Mouse (Mus musculus) midbrain, embryonic 16.5 days (tissue): ENCODE measurements around the gene Epb41l2. TPM values are rescaled to one million over a fixed set of nuclear protein-coding genes. Genes with fewer than 3 reads are reported as not detected.

ENCODE experiments used
- ATAC-seq: fragments of 200-750 bp; cut with Nextera tagmentation; 2 replicates; pipeline ENCODE4 v1.8.0; 2017; ENCODE audit warnings: moderate TSS enrichment
- H3K27ac ChIP-seq: fragments of 300-500 bp; sonication (generic); 2 replicates; pipeline ENCODE4 v1.5.1; 2014; ENCODE audit warnings: mild to moderate bottlenecking, low read length, mixed read lengths
- H3K27me3 ChIP-seq: fragments of 300-500 bp; sonication (generic); 2 replicates; pipeline ENCODE4 v1.6.1; 2014; ENCODE audit warnings: low read depth, low read length, mixed read lengths; ENCODE audit not compliant: control insufficient read depth, insufficient read depth
- H3K36me3 ChIP-seq: fragments of 300-500 bp; sonication (generic); 2 replicates; pipeline ENCODE4 v1.6.1; 2014; ENCODE audit warnings: mild to moderate bottlenecking, low read length, moderate library complexity, mixed read lengths; ENCODE audit not compliant: control insufficient read depth, insufficient read depth
- H3K4me1 ChIP-seq: fragments of 300-500 bp; sonication (generic); 2 replicates; pipeline ENCODE4 v1.6.1; 2014; ENCODE audit warnings: mild to moderate bottlenecking, low read length, mixed read lengths; ENCODE audit not compliant: control insufficient read depth, insufficient read depth
- H3K4me2 ChIP-seq: fragments of 300-500 bp; sonication (generic); 2 replicates; pipeline ENCODE4 v1.6.1; 2014; ENCODE audit warnings: mild to moderate bottlenecking, low read length, mixed read lengths
- H3K4me3 ChIP-seq: fragments of 300-500 bp; sonication (generic); 2 replicates; pipeline ENCODE4 v1.5.1; 2014; ENCODE audit warnings: low read depth, mild to moderate bottlenecking, low read length, moderate library complexity, mixed read lengths
- H3K9ac ChIP-seq: fragments of 300-500 bp; sonication (generic); 2 replicates; pipeline ENCODE4 v1.6.1; 2014; ENCODE audit warnings: low read depth, low read length, mixed read lengths
- H3K9me3 ChIP-seq: fragments of 300-500 bp; sonication (generic); replicated peaks from 2 replicates; pipeline ENCODE4 v1.6.1; 2014; ENCODE audit warnings: mild to moderate bottlenecking, low read length, mixed read lengths; ENCODE audit not compliant: control insufficient read depth, poor library complexity, severe bottlenecking
- WGBS: fragments of 180-500 bp; shearing (Covaris S2); extraction: QIAGEN DNeasy Blood & Tissue Kit; methylation state at CpG from one replicate; pipeline ENCODE4 v1.1.7; 2014; 5-methylcytosine and 5-hydroxymethylcytosine counted together
- polyA plus RNA-seq: library from polyadenylated mRNA; unstranded; fragments of >200 nt; fragmentation: Nextera tagmentation; extraction: Ambion mirVana; gene quantifications from 2 replicates; pipeline ENCODE4 v1.2.1, GENCODE M21; 2015

Gene Epb41l2
- polyA plus RNA-seq, 1 experiment from 2014 or later = 31.9 TPM

GRCm38 (mm10) chr10:25415188-25415717, 55.7 kb downstream of the Epb41l2 start:
- WGBS = 89% methylated on average over 7 of the region's 7 CpGs
- ATAC-seq = no peak

GRCm38 (mm10) chr10:25416696-25417095, 57.1 kb downstream of the Epb41l2 start:
- no peaks in the 10 kb centered on the region for H3K4me1 ChIP-seq
- H3K27me3 ChIP-seq = no peaks in the 10 kb centered on the region
- no peak overlapping the region for H3K9ac ChIP-seq
- no peak for ATAC-seq
- H3K4me2 ChIP-seq = no peak overlapping the region
- no peaks in the 10 kb centered on the region for H3K36me3 ChIP-seq
- H3K9me3 ChIP-seq = no peaks in the 10 kb centered on the region
- no peak overlapping the region for H3K27ac ChIP-seq
- WGBS = 89% methylated on average over 5 of the region's 5 CpGs
- H3K4me3 ChIP-seq = no peak overlapping the region

More at GRCm38 (mm10) chr10:25415188-25415717, 55.7 kb downstream of the Epb41l2 start:
- no peaks in the 10 kb centered on the region for H3K4me1 ChIP-seq
- no peaks in the 10 kb centered on the region for H3K36me3 ChIP-seq
- no peak overlapping the region for H3K27ac ChIP-seq
- H3K9ac ChIP-seq = no peak overlapping the region
- no peaks in the 10 kb centered on the region for H3K27me3 ChIP-seq
- H3K4me2 ChIP-seq = no peak overlapping the region
- H3K9me3 ChIP-seq = no peaks in the 10 kb centered on the region
- H3K4me3 ChIP-seq = no peak overlapping the region

GRCm38 (mm10) chr10:25426058-25426457, 66.5 kb downstream of the Epb41l2 start:
- H3K36me3 ChIP-seq = no peaks in the 10 kb centered on the region
- WGBS = 48% methylated on average over 1 of the region's 1 CpGs
- ATAC-seq = no peak
- no peak overlapping the region for H3K4me2 ChIP-seq
- no peak overlapping the region for H3K9ac ChIP-seq
- no peaks in the 10 kb centered on the region for H3K4me1 ChIP-seq
- no peaks in the 10 kb centered on the region for H3K9me3 ChIP-seq
- H3K4me3 ChIP-seq = no peak overlapping the region
- H3K27ac ChIP-seq = no peak overlapping the region
- H3K27me3 ChIP-seq = no peaks in the 10 kb centered on the region

- H3K4me3 ChIP-seq = no peak overlapping the region
These were observed 67.2 kb downstream of the Epb41l2 start for GRCm38 (mm10) chr10:25426814-25427213.

DNA sequence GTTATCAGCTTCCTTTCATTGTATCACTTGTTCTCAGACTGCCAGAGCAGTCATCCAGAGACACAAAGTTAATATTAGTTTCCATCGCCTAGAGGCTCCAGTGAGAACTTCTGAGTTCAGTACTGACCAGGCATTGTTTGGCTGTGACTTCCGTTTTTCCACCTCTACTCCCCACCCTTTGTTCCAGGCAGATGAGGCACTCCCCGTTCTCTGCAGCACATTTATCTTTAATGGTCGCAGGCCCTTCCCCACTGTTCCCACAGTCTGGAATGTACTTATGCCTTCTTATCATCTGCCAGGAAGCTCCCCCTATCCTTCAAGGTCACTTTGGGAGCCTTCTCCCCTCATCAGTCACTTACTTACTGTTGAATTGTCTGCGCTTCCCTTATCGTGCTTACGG, 67.9 kb downstream of the Epb41l2 start:
- Histone ChIP-seq H3K9ac (no peak overlapping the region), H3K36me3 (no peaks in the 10 kb centered on the region), H3K27ac (no peak overlapping the region), H3K9me3 (no peaks in the 10 kb centered on the region), H3K4me3 (no peak overlapping the region), H3K4me1 (no peaks in the 10 kb centered on the region), H3K4me2 (no peak overlapping the region), H3K27me3 (no peaks in the 10 kb centered on the region)
- no peak for ATAC-seq
- 64% methylated on average over 7 of the region's 7 CpGs for WGBS

More at GRCm38 (mm10) chr10:25426814-25427213, 67.2 kb downstream of the Epb41l2 start:
- Histone ChIP-seq H3K4me1 (no peaks in the 10 kb centered on the region), H3K9me3 (no peaks in the 10 kb centered on the region), H3K27me3 (no peaks in the 10 kb centered on the region), H3K27ac (no peak overlapping the region), H3K36me3 (no peaks in the 10 kb centered on the region), H3K4me2 (no peak overlapping the region), H3K9ac (no peak overlapping the region)
- ATAC-seq = no peak
- 78% methylated on average over 4 of the region's 4 CpGs for WGBS

DNA sequence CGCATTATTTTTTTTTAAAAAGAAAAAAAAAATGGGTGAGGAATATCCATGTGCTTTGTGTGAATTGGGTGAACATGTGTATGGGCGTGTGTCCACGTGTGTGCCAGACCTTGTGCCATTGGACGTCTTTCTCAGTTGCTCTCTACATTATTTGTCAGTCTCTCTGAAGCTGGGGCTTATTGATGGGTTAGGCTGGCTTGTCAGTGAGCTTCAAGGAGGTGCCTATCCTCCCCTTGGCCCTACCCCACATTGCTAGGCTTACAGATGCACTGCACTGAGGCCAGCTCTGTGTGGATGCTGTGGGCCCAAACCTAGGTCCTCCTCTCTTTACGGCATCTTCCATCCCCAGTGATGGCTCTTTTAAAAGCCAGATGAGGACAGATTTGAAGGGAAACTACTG, 69.1 kb downstream of the Epb41l2 start:
- H3K27me3 ChIP-seq = no peaks in the 10 kb centered on the region
- H3K9me3 ChIP-seq = no peaks in the 10 kb centered on the region
- H3K4me1 ChIP-seq = no peaks in the 10 kb centered on the region
- no peak for ATAC-seq
- H3K4me2 ChIP-seq = no peak overlapping the region
- H3K36me3 ChIP-seq = no peaks in the 10 kb centered on the region
- no peak overlapping the region for H3K27ac ChIP-seq
- 90% methylated on average over 5 of the region's 5 CpGs for WGBS
- no peak overlapping the region for H3K9ac ChIP-seq
- H3K4me3 ChIP-seq = no peak overlapping the region

DNA sequence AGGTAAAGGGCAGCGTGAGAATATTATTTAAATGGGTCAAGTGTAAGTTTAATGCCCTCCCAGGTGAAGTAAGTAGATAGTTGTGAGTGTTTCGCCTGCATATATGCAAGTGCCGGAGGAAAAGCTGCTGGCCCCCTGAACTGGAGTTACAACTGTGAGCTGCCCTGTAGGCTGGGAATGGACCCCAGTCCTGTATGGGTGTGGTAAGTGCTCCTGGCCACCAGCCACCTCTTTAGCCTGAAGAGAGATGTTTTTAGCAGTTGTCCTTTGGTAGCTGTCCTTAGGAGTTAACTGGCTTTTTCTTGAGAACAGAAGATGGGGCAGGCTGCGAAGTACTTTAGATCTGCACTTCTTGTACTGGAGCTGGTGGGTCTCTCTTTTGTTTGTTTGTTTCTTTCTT, 69.7 kb downstream of the Epb41l2 start:
- Histone ChIP-seq H3K4me3 (no peak overlapping the region), H3K4me1 (no peaks in the 10 kb centered on the region), H3K36me3 (no peaks in the 10 kb centered on the region), H3K27ac (no peak overlapping the region), H3K4me2 (no peak overlapping the region), H3K9me3 (no peaks in the 10 kb centered on the region), H3K27me3 (no peaks in the 10 kb centered on the region), H3K9ac (no peak overlapping the region)
- WGBS = 92% methylated on average over 4 of the region's 4 CpGs
- ATAC-seq = no peak

GRCm38 (mm10) chr10:25430862-25431261, 71.3 kb downstream of the Epb41l2 start:
- Histone ChIP-seq H3K4me1 (0 out of 2 replicates have a peak, but pooled peaks cover 2% of the 10 kb centered on the region), H3K27me3 (no peaks in the 10 kb centered on the region), H3K27ac (no peak overlapping the region), H3K4me3 (no peak overlapping the region), H3K4me2 (no peak overlapping the region), H3K9me3 (no peaks in the 10 kb centered on the region), H3K9ac (no peak overlapping the region), H3K36me3 (no peaks in the 10 kb centered on the region)
- ATAC-seq = no peak
- WGBS = 67% methylated on average over 6 of the region's 6 CpGs

GRCm38 (mm10) chr10:25432351-25432750, 72.8 kb downstream of the Epb41l2 start:
- no peaks in the 10 kb centered on the region for H3K36me3 ChIP-seq

More at GRCm38 (mm10) chr10:25432351-25432750, 72.8 kb downstream of the Epb41l2 start:
- H3K9me3 ChIP-seq = no peaks in the 10 kb centered on the region
- no peak overlapping the region for H3K4me2 ChIP-seq
- 0 out of 2 replicates have a peak, but pooled peaks cover 2% of the 10 kb centered on the region for H3K4me1 ChIP-seq
- WGBS = 66% methylated on average over 10 of the region's 10 CpGs
- ATAC-seq = no peak
- H3K27ac ChIP-seq = no peak overlapping the region
- no peaks in the 10 kb centered on the region for H3K27me3 ChIP-seq
- H3K9ac ChIP-seq = no peak overlapping the region
- H3K4me3 ChIP-seq = no peak overlapping the region
